Mouse (Mus musculus): ENCODE data around the gene Prr7.

Gene Prr7

DNA sequence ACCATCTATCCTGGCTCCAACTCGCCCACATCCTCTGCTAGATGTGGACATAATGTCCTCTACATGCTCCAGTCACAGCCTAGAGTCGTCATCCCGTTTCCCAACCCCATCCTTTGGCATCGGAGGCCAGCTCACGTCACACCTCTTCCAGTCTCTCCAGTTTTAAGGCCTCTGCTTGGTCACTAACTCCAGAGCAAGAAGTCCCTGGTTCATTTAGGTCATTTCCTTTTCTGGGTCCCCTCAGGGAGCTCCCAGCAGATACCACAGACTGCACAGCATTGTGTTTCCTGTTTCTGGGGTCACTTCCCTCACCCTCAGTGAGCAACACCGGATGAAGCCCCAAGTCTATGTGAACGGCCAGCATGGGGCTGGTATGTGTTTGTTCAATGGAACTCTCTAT, 14.9 kb downstream of the Prr7 start:
- DNase-seq: no peak

DNA sequence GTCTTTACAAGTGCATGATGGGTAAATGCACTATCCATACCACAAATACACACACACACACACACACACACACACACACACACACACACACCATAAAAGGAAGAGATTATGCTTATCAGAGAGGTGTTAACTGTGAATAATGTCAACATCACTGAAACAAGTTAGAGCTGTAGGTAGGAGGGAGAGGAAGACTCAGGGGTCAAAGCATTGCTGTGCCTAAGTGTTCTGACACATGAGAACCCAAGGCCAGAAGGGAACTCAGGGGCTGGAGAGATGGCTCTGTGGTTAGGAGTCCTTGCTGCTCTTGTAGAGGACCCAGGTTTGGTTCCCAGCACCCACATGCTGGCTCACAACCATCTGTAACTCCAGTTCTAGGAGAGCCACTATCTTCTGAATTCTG, 15.9 kb downstream of the Prr7 start:
- DNase-seq: no peak

DNA sequence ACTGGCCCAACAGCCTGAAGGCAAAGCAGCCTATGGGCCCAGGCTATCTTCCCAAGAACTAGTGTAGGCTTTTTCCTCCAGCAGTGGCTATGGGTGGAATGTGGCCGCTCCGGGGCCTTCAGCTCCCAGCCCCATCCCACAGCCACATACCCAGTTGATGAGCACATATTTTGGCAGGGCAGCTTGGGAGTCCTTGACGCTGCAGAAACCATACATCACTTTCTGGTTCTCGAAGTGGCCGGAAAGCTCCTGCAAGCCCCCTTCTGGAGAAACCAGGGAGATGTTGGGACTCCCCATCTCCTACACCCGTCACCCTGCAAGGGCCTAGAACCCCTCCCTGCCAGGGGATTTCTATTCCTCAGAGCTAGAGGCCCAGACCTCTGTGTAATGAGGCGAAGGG, 18.5 kb downstream of the Prr7 start:
- DNase-seq: no peak

- DNase-seq: no peak
These were observed 19.0 kb downstream of the Prr7 start for GRCm38 (mm10) chr13:55483071-55483470.

DNA sequence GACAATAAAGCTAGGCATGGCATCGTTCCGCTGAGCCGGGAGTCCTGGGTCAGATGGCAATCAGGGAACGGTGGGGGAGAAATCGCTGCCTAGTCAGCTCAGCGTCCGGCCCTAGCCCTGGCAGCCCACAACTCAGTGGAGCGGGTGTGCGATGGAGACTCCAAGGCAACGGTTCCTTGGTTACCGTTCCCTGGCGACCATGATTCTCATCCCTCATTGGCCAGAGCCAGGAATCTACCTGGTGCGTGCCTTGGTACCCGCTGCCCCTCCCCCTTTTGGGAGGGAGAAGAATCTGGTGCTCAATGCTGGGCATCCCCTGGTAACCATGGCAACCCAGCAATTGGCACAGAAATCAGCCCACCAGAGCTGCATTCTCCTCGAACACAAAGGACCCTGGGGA, 19.5 kb downstream of the Prr7 start:
- peak; percentile 94 for DNase-seq

- DNase-seq: no peak
These were observed 20.5 kb downstream of the Prr7 start for GRCm38 (mm10) chr13:55484520-55485088.

GRCm38 (mm10) chr13:55486029-55486794, 22.1 kb downstream of the Prr7 start:
- no peak for DNase-seq

DNA sequence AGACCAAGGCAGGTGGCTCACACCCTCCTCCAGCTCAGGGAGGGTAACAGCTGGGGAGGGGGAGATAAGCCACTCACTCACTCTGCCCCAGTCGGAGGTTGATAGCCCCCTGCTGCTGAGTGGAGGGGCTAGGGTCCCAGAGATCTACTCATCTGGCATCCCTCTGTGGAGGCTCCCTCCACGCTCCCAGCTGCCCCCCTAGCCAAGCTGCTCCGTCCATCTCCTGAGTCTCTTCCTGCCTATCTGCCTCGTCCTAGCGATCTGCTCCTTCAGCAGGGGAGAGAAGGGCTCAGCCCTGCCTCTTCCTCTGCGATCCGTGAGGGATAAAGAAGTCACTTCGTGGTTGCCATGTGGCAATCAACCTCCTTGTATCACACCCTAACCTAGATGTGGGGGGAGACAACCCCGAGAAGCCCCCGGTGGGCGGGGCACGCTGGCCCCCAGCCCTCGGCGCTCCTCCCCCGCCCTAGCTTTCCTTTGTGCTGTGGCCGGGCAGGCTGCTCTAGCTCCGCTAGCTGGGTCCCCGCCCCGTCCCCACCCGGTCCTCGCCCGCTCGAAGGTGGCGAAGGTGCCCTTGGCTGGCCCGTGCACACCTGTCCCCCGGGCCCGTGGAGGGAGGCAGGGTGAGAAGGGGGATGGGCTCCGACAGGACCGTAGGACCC, 23.0 kb downstream of the Prr7 start:
- DNase-seq: no peak

DNA sequence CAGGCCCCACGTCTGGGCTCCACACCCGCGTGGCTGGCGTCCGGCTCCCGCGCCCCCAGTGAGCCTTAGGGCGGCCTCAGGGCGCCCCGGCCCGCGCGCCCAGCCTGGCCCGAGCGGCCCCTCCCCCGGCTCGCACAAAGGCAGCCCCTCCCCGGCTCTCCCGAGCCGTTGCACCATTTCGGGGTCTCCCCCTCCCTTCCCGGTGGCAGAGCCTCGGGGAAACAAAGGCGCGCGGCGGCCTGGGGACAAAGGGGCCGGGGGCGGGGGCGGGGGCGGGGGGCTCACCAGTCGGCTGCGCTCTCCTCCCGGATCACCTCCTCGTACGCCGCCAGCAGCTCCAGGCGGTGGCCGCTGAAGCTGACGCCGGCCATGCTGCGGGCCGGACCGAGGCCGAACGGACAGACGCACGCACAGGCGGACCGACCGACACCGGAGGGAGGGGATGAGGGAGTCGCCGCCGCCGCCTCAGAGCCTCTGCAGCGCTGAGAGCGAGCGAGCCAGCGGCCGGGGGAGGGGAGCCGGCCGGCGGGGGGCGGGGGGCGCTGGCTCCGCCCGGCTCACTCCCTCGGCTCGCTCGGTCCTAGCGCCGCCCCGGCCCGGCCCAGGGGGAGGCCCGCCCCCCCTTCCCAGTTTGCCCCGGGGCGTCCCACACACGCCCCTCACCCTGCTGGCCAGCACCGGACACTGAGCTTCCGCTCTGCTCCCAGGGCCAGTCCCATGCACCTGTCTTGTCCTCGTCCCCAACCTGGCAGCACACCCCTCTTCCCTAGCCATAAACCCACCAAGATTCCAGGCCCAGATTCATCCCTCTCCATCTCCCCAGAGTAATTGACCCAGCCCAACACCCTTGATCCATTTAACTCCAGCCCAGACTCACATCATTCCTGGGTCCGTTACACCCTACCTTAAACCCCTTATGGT, 23.8 kb downstream of the Prr7 start, which contains the start of gene Dbn1:
Gene Dbn1 (minus strand): TSS at position 534 of the 921 bp plus-strand sequence.
- DNase-seq: peak; percentile 75

- no peak for DNase-seq
These were observed 30.2 kb downstream of the Prr7 start for GRCm38 (mm10) chr13:55494257-55494656.

- DNase-seq: no peak
These were observed 31.0 kb downstream of the Prr7 start for GRCm38 (mm10) chr13:55494883-55495621.

GRCm38 (mm10) chr13:55495702-55496101, 31.6 kb downstream of the Prr7 start:
- no peak for DNase-seq

DNA sequence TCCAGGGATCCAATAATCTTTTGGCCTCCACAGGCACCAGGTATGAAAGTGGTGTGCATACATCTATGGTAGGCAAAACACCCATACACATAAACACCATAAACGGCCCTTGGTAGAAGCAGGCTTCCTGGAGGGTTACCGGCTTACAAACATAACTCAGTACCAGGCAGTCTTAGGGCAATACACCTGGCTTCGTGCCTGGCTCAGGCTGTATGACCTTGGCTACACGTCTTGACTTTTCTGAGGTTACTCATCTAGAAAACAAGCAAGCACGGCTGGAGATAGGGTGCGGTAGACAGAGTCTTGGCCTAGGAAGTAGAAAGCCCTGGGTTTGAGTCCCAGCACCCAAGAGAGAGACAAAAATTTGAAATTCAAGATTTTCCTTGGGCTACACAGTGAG, 32.6 kb downstream of the Prr7 start:
- DNase-seq: no peak

DNA sequence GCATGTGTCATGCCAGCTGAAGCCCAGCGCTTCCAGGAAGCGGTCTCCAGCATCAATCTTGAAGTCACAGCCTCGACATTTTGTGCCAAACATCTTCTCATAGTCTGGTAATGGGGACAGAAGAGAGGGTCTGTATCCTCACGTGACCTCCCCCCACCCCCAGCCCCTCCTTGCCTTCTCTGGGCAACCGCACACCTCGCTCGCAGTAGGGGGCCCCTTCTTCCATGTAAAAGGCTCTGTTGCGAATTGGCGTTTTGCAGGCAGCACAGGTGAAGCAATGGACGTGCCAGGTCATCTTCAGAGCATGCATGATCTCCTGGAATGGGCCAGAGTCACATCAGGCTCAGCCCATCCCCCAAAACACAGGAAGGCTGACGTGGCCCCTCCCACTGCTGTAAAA, 34.8 kb downstream of the Prr7 start:
- no peak for DNase-seq

GRCm38 (mm10) chr13:55500575-55500974, 36.5 kb downstream of the Prr7 start:
- DNase-seq: no peak

DNA sequence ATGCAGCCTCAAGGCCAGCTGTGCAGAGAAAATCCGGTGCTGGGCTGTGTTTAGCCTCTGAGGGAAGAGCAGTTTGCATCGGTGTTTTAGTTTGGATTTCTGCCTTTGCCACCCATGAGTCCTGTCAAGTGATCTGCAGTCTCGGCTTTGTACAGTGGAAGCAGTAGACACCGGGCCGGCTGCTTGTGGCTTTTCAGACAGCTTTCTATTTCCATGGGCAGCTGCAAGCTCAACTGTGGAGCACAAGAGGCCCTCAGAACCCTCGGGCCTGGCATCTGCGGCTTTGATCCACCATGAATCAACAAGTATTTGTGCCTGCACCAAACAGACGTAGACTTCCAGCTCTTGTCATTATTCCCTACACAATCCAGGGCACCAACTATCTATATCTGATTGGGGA, 38.3 kb downstream of the Prr7 start:
- DNase-seq: no peak

GRCm38 (mm10) chr13:55504390-55504789, 40.3 kb downstream of the Prr7 start:
- no peak for DNase-seq

- no peak for DNase-seq
These were observed 41.7 kb downstream of the Prr7 start for GRCm38 (mm10) chr13:55505810-55506209.

DNA sequence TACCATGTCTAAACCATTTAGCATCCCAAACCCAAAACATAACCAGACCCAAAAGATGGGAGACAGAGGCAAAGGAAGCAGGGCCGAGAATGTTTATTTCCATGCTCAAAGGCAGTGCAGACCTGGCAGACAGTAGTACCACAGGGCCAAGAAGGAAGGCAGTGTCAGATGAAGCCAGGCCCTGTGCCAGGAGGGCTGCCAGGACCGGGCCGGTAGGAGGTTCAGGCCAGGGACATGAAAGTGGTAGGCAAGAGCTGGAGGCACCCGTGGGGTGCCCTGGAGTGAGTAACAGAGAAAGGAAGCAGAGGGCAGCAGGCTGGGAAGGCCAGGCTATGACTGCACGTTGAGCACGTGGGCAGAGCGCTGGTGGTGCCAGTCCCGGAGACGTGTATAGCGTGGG, 42.6 kb downstream of the Prr7 start:
- DNase-seq: no peak

DNA sequence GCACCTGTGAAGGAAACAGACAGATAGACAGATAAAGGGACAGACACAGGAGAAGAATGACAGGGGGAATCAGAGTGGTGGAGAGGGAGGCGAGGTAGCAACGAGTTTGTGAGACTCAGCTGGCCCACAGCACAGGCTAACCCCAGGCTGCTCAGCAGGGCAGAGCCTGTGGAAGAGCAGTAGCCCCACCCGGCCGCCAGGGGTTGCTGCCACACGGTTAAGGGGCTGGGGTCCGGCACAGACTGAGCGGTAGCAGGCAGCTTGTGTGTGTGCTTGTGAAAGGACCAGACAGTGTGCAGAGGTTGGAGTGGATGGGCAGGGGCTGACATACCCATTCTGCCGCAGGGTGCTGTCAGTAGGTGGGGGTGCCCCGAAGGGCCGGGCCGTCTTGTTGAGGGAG, 43.8 kb downstream of the Prr7 start:
- no peak for DNase-seq

GRCm38 (mm10) chr13:55508531-55508930, 44.5 kb downstream of the Prr7 start:
- DNase-seq: no peak

DNA sequence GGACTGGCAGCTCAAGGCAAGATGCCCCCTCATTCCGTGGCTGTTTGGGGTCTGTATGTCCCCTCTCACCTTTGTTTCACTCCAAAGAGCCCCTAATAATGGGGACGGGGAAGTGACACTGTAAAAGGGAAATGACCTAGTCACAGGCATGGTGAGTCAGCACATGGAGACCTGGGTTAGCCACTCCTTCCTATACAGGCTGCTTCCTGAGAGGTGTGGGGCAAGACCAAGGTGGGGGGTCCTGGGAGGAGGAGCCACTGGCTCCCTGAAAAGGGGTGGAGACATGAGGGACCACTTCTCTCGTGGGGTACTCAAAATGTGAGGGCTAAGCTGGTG, 46.2 kb downstream of the Prr7 start:
- no peak for DNase-seq
